25 mouse cellular contexts compared by ENCODE assay signal in genomic region chr13:32824377-32825330, GRCm38 (mm10). TPM values are rescaled to one million over a fixed set of nuclear protein-coding genes. Genes with fewer than 3 reads are reported as not detected.
DNase-seq lines count a peak whose midpoint lies in the region; ATAC-seq and TF ChIP-seq lines count a peak whose summit lies in the region.
"Had no signal": no experiment of that assay in that cellular context is flagged by ENCODE, and none has a peak within 500 bp of the region (broad histone marks: within the 10 kb centered on the region; RNA-seq: fewer than 3 reads in every experiment).

No protein-coding gene starts in this region.

- in situ Hi-C loops in CH12.LX (cut with MboI; ENCODE audit: low pct_ligation_motif_present, low pct_unique_long_range_greater_than_20kb, low sequenced_read_pairs), result no loop called here

- H3K27ac ChIP-seq in CH12.LX (ENCODE audit: insufficient read depth, low read depth), result no peak overlapping the region
- H3K27ac ChIP-seq in intestine, embryonic 15.5 days, result no peak overlapping the region
- no peak overlapping the region for H3K27ac ChIP-seq in liver, embryonic 16.5 days (ENCODE audit: low read length)
- no peak overlapping the region for H3K27ac ChIP-seq in stomach, embryonic 16.5 days (ENCODE audit: low read length)
- no peak overlapping the region for H3K27ac ChIP-seq in forebrain, embryonic 10.5 days
- H3K27ac ChIP-seq: embryonic facial prominence, embryonic 12.5 days; forebrain, embryonic 12.5 days; gastrocnemius, adult 2 months; heart, embryonic 10.5 days; hindbrain, embryonic 12.5 days had no signal

- TF ChIP-seq RAD21 in CH12.LX (IDR thresholded peaks at IDR 0.05; ENCODE audit: low read depth, low read length), result no peak

- H3K79me2 ChIP-seq in CH12.LX (replicated peaks; ENCODE audit: control insufficient read depth, extremely low read depth, insufficient read depth, poor library complexity, severe bottlenecking), result no peaks in the 10 kb centered on the region

- no peaks in the 10 kb centered on the region for H3K9me3 ChIP-seq in CH12.LX (replicated peaks; ENCODE audit: low read length)
- no peaks in the 10 kb centered on the region for H3K9me3 ChIP-seq in intestine, embryonic 15.5 days
- H3K9me3 ChIP-seq in liver, embryonic 16.5 days (replicated peaks; ENCODE audit: control insufficient read depth, low read length), result no peaks in the 10 kb centered on the region
- H3K9me3 ChIP-seq in stomach, embryonic 16.5 days (replicated peaks; ENCODE audit: control insufficient read depth, low read length), result no peaks in the 10 kb centered on the region
- no peaks in the 10 kb centered on the region for H3K9me3 ChIP-seq in forebrain, embryonic 10.5 days
- H3K9me3 ChIP-seq: embryonic facial prominence, embryonic 12.5 days; forebrain, embryonic 12.5 days; G1E; heart, embryonic 10.5 days; hindbrain, embryonic 12.5 days had no signal

- ATAC-seq in intestine, embryonic 15.5 days, result peak; percentile 77
- ATAC-seq in liver, embryonic 16.5 days (ENCODE audit: low read depth), result peak; percentile 51
- ATAC-seq in stomach, embryonic 16.5 days (ENCODE audit: insufficient read depth, low FRiP score), result 0 out of 2 replicates have a peak, but pooled peaks have one; percentile 13
- ATAC-seq: forebrain, embryonic 16.5 days; hindbrain, embryonic 16.5 days had no signal

- TF ChIP-seq EP300 in CH12.LX (IDR thresholded peaks at IDR 0.05; ENCODE audit: low read length), result no peak

- H3K4me3 ChIP-seq in CH12.LX (replicated peaks in 1 of 3; ENCODE audit: low read depth in 2 of 3, low read length in 2 of 3, poor library complexity in 1 of 3), result no peak overlapping the region
- H3K4me3 ChIP-seq in intestine, embryonic 15.5 days (replicated peaks), result no peak overlapping the region
- no peak overlapping the region for H3K4me3 ChIP-seq in liver, embryonic 16.5 days (ENCODE audit: low read depth, low read length)
- H3K4me3 ChIP-seq in stomach, embryonic 16.5 days (replicated peaks; ENCODE audit: low read length), result no peak overlapping the region
- no peak overlapping the region for H3K4me3 ChIP-seq in forebrain, embryonic 10.5 days
- H3K4me3 ChIP-seq: embryonic facial prominence, embryonic 12.5 days; forebrain, embryonic 12.5 days; gastrocnemius, adult 2 months; heart, embryonic 10.5 days; hindbrain, embryonic 12.5 days had no signal

- H3K36me3 ChIP-seq in CH12.LX (replicated peaks in 1 of 2; ENCODE audit: control insufficient read depth in 1 of 2, insufficient read depth in 1 of 2, low read length in 1 of 2), result peaks cover 25 to 37% of the 10 kb centered on the region in 2 experiments
- H3K36me3 ChIP-seq in intestine, embryonic 15.5 days, result peaks cover 21% of the 10 kb centered on the region; the same call in 1 of the 2 replicates
- no peaks in the 10 kb centered on the region for H3K36me3 ChIP-seq in liver, embryonic 16.5 days (ENCODE audit: control insufficient read depth, insufficient read depth)
- peaks cover 12% of the 10 kb centered on the region; the same call in 1 of the 2 replicates for H3K36me3 ChIP-seq in stomach, embryonic 16.5 days (ENCODE audit: control insufficient read depth, insufficient read depth, low read length)
- H3K36me3 ChIP-seq in forebrain, embryonic 10.5 days (replicated peaks), result peaks cover 34% of the 10 kb centered on the region

- dilution Hi-C loops in CH12.LX (cut with MboI; ENCODE audit: extremely low pct_ligation_motif_present, extremely low pct_unique_long_range_greater_than_20kb, low sequenced_read_pairs), result no loop called here

- WGBS in intestine, embryonic 15.5 days, result 65% methylated on average over 6 of the region's 6 CpGs
- 54% methylated on average over 6 of the region's 6 CpGs for WGBS in liver, embryonic 16.5 days (ENCODE audit: insufficient replicate concordance)
- 71% methylated on average over 6 of the region's 6 CpGs for WGBS in stomach, embryonic 16.5 days
- 81% methylated on average over 6 of the region's 6 CpGs for WGBS in forebrain, embryonic 10.5 days

- TF ChIP-seq CTCF in CH12.LX (conservative IDR thresholded peaks at IDR 0.05 in 1 of 2, IDR thresholded peaks at IDR 0.05 in 1 of 2; ENCODE audit: low read depth in 2 of 2, low read length in 2 of 2), result no peak

- H3K9ac ChIP-seq in CH12.LX (ENCODE audit: insufficient read depth, low read depth), result no peak overlapping the region
- no peak overlapping the region for H3K9ac ChIP-seq in intestine, embryonic 15.5 days
- H3K9ac ChIP-seq in liver, embryonic 16.5 days (ENCODE audit: low read depth, low read length), result no peak overlapping the region
- no peak overlapping the region for H3K9ac ChIP-seq in stomach, embryonic 16.5 days (ENCODE audit: low read length)
- H3K9ac ChIP-seq: embryonic facial prominence, embryonic 12.5 days; forebrain, embryonic 12.5 days; hindbrain, embryonic 12.5 days had no signal

- no peak for TF ChIP-seq POLR2A in CH12.LX (IDR thresholded peaks at IDR 0.05; ENCODE audit: low read depth, low read length)

- peak overlapping the region; percentile 87; the same call in 1 of the 2 replicates for H3K4me2 ChIP-seq in CH12.LX (ENCODE audit: insufficient read depth, low read depth, poor library complexity, severe bottlenecking)
- H3K4me2 ChIP-seq in intestine, embryonic 15.5 days (replicated peaks), result no peak overlapping the region
- H3K4me2 ChIP-seq in liver, embryonic 16.5 days (ENCODE audit: low read depth, low read length), result no peak overlapping the region
- H3K4me2 ChIP-seq in stomach, embryonic 16.5 days (ENCODE audit: low read depth, low read length), result no peak overlapping the region
- H3K4me2 ChIP-seq: embryonic facial prominence, embryonic 12.5 days; forebrain, embryonic 12.5 days; hindbrain, embryonic 12.5 days had no signal

- no peaks in the 10 kb centered on the region for H3K27me3 ChIP-seq in CH12.LX (replicated peaks)
- H3K27me3 ChIP-seq in intestine, embryonic 15.5 days (replicated peaks), result no peaks in the 10 kb centered on the region
- no peaks in the 10 kb centered on the region for H3K27me3 ChIP-seq in liver, embryonic 16.5 days (ENCODE audit: control insufficient read depth, insufficient read depth, low read depth, low read length)
- no peaks in the 10 kb centered on the region for H3K27me3 ChIP-seq in stomach, embryonic 16.5 days (ENCODE audit: control insufficient read depth, insufficient read depth, low read length)
- no peaks in the 10 kb centered on the region for H3K27me3 ChIP-seq in forebrain, embryonic 10.5 days (ENCODE audit: poor library complexity, severe bottlenecking)
- H3K27me3 ChIP-seq: embryonic facial prominence, embryonic 12.5 days; forebrain, embryonic 12.5 days; hindbrain, embryonic 12.5 days had no signal

- no peak for DNase-seq in CH12.LX (ENCODE audit: extremely low read depth)
- no peak for DNase-seq in forebrain, embryonic 10.5 days (ENCODE audit: extremely low spot score, low spot score)
- no peak for DNase-seq in frontal cortex, postnatal 10 days (ENCODE audit: low spot score in 2 of 2)
- DNase-seq in Muller cell, postnatal 12 days (ENCODE audit: inconsistent ontology term), result no peak
- DNase-seq: adrenal gland, postnatal 10 days; cerebellum, adult 11 months; cerebellum, adult 9-10 months; cerebellum, postnatal 25 days; gastrocnemius, adult 2 months; gastrocnemius, postnatal 25 days; heart, postnatal 10 days; heart, postnatal 4 days had no signal

- H3K4me1 ChIP-seq in CH12.LX (ENCODE audit: control insufficient read depth in 1 of 2, insufficient read depth in 2 of 2), result peaks cover 7 to 65% of the 10 kb centered on the region in 2 experiments
- H3K4me1 ChIP-seq in intestine, embryonic 15.5 days (replicated peaks), result no peaks in the 10 kb centered on the region
- H3K4me1 ChIP-seq in liver, embryonic 16.5 days (ENCODE audit: control insufficient read depth, low read depth, low read length), result no peaks in the 10 kb centered on the region; the same call in 1 of the 2 replicates
- no peaks in the 10 kb centered on the region for H3K4me1 ChIP-seq in stomach, embryonic 16.5 days (ENCODE audit: control insufficient read depth, insufficient read depth, low read length)
- no peaks in the 10 kb centered on the region for H3K4me1 ChIP-seq in forebrain, embryonic 10.5 days
- H3K4me1 ChIP-seq: embryonic facial prominence, embryonic 12.5 days; forebrain, embryonic 12.5 days; heart, embryonic 10.5 days; hindbrain, embryonic 12.5 days had no signal

RNA-seq across cellular contexts. Expression of gene D930007J09Rik, which starts 22.0 kb away (rescaled TPM):
- total RNA-seq in CH12.LX (2012; rRNA removed) (14.4 and 14.6 TPM in 2 replicates), CH12.LX (2014; rRNA removed) (not detected in 2 replicates)
- polyA plus RNA-seq in CH12.LX (2012; ENCODE audit: insufficient read length, low read depth), result not detected in 2 replicates
- polyA plus RNA-seq in intestine, embryonic 15.5 days (2015; fragmentation: Nextera tagmentation; extraction: Ambion mirVana), result not detected in 2 replicates
- not detected in 2 replicates for polyA plus RNA-seq in liver, embryonic 16.5 days (2015; fragmentation: Nextera tagmentation; extraction: Ambion mirVana)
- polyA plus RNA-seq in stomach, embryonic 16.5 days (2015; fragmentation: Nextera tagmentation; extraction: Ambion mirVana), result not detected in 2 replicates
- not detected in 2 replicates for polyA plus RNA-seq in forebrain, embryonic 10.5 days (2016; fragmentation: Nextera tagmentation; extraction: Ambion mirVana)
- total RNA-seq: adrenal gland, postnatal 10 days; adrenal gland, postnatal 4 days; G1E; gastrocnemius, adult 2 months; gastrocnemius, postnatal 25 days; granulocyte monocyte progenitor cell, adult 5-6 weeks; heart, postnatal 4 days had no signal
- polyA plus RNA-seq: embryonic facial prominence, embryonic 12.5 days; forebrain, embryonic 12.5 days; forebrain, embryonic 16.5 days; G1E; heart, embryonic 10.5 days; heart, embryonic 14.5 days; hindbrain, embryonic 12.5 days; hindbrain, embryonic 16.5 days had no signal

RNA-seq across cellular contexts. Expression of gene Wrnip1, which starts 22.8 kb away (rescaled TPM):
- total RNA-seq in CH12.LX (2012; rRNA removed) (61.4 and 61.7 TPM in 2 replicates), CH12.LX (2014; rRNA removed) (60.5 and 66.4 TPM in 2 replicates)
- 47.4 and 50.5 TPM in 2 replicates for polyA plus RNA-seq in CH12.LX (2012; ENCODE audit: insufficient read length, low read depth)
- polyA plus RNA-seq in intestine, embryonic 15.5 days (2015; fragmentation: Nextera tagmentation; extraction: Ambion mirVana), result 24.8 and 26.2 TPM in 2 replicates
- 7.5 and 7.8 TPM in 2 replicates for polyA plus RNA-seq in liver, embryonic 16.5 days (2015; fragmentation: Nextera tagmentation; extraction: Ambion mirVana)
- 11.7 and 12.7 TPM in 2 replicates for polyA plus RNA-seq in stomach, embryonic 16.5 days (2015; fragmentation: Nextera tagmentation; extraction: Ambion mirVana)
- 13.0 and 15.7 TPM in 2 replicates for polyA plus RNA-seq in forebrain, embryonic 10.5 days (2016; fragmentation: Nextera tagmentation; extraction: Ambion mirVana)

RNA-seq across cellular contexts. Expression of gene Serpinb1a, which starts 26.3 kb away (rescaled TPM):
- total RNA-seq in CH12.LX (2012; rRNA removed), result 1.7 and 2.5 TPM in 2 replicates
- total RNA-seq in CH12.LX (2014; rRNA removed), result 9.3 and 11.5 TPM in 2 replicates
- polyA plus RNA-seq in CH12.LX (2012; ENCODE audit: insufficient read length, low read depth), result 23.0 and 24.9 TPM in 2 replicates
- 160 and 164 TPM in 2 replicates for polyA plus RNA-seq in intestine, embryonic 15.5 days (2015; fragmentation: Nextera tagmentation; extraction: Ambion mirVana)
- 39.6 and 41.9 TPM in 2 replicates for polyA plus RNA-seq in liver, embryonic 16.5 days (2015; fragmentation: Nextera tagmentation; extraction: Ambion mirVana)
- polyA plus RNA-seq in stomach, embryonic 16.5 days (2015; fragmentation: Nextera tagmentation; extraction: Ambion mirVana), result 93.0 and 101 TPM in 2 replicates
- 0.53 and 0.88 TPM in 2 replicates for polyA plus RNA-seq in forebrain, embryonic 10.5 days (2016; fragmentation: Nextera tagmentation; extraction: Ambion mirVana)
- polyA plus RNA-seq: G1E had no signal

RNA-seq across cellular contexts. Expression of gene Mylk4, which starts 40.9 kb away (rescaled TPM):
- total RNA-seq in CH12.LX (2012; rRNA removed) (not detected in 2 replicates), CH12.LX (2014; rRNA removed) (not detected in 2 replicates)
- 0.04 and 0.11 TPM in 2 replicates for polyA plus RNA-seq in CH12.LX (2012; ENCODE audit: insufficient read length, low read depth)
- polyA plus RNA-seq in intestine, embryonic 15.5 days (2015; fragmentation: Nextera tagmentation; extraction: Ambion mirVana), result 0.08 TPM in 1 of 2 replicates, not detected in the other
- 0.09 and 0.41 TPM in 2 replicates for polyA plus RNA-seq in liver, embryonic 16.5 days (2015; fragmentation: Nextera tagmentation; extraction: Ambion mirVana)
- polyA plus RNA-seq in stomach, embryonic 16.5 days (2015; fragmentation: Nextera tagmentation; extraction: Ambion mirVana), result 0.09 and 3.0 TPM in 2 replicates
- not detected in 2 replicates for polyA plus RNA-seq in forebrain, embryonic 10.5 days (2016; fragmentation: Nextera tagmentation; extraction: Ambion mirVana)
- total RNA-seq: granulocyte monocyte progenitor cell, adult 5-6 weeks had no signal
- polyA plus RNA-seq: forebrain, embryonic 16.5 days; G1E; heart, embryonic 10.5 days had no signal

Comparison
In these comparisons a context has a peak if more than half of its experiments do, and no peak if none do; other contexts are left out.
1. ATAC-seq: peak in every context shown above with its lines; median percentile 77 in intestine, embryonic 15.5 days; 51 in liver, embryonic 16.5 days; 13 in stomach, embryonic 16.5 days.
2. RNA of gene Serpinb1a, which starts 26.3 kb away (polyA plus RNA-seq): 160 to 164 TPM in intestine, embryonic 15.5 days, 93.0 to 101 TPM in stomach, embryonic 16.5 days, 39.6 to 41.9 TPM in liver, embryonic 16.5 days and 23.0 to 24.9 TPM in CH12.LX; 0.53 to 0.88 TPM in forebrain, embryonic 10.5 days; every median in the first group is over 10 times any median in the second.